Mouse (Mus musculus) ES-Bruce4 (cell line): ENCODE data around the gene Hydin.

Experiments
- CTCF ChIP-seq: IDR thresholded peaks from one replicate; pipeline ENCODE4 v1.8.1; 2011; ENCODE audit warnings: low read depth, low read length
- POLR2A ChIP-seq: IDR thresholded peaks from one replicate; pipeline ENCODE4 v1.8.1; 2011; ENCODE audit warnings: low read length; ENCODE audit not compliant: insufficient read depth

DNA sequence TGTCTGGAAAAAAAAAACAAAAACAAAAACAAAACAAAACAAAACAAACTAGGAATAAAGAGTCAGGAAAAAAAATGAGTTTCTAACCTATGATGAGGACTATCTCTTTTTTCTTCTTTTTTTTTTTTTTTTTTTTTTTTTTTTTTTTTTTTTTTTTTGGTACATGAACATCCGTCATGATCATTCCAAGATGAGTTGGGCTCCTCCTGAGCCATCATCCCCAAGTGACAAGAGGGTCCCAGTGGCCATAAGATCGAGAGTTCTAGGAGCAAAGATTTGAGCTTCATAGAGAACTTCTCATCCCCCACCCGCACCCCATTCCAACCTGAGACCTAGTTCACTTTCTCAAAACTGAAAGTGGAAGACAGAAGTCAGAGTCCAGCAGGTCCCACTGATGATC lies 164.6 kb downstream of the Hydin start:
- TF ChIP-seq POLR2A (no peak), CTCF (no peak)
